Mouse (Mus musculus) R1 (cell line): ENCODE results near the gene Iqcj.
"Not testable (repeated sequence)": the region's sequence is repeated elsewhere in the genome, so short reads cannot be mapped to it uniquely, and the experiment has no call there.

ENCODE experiments used
- DNase-seq: peaks from one replicate; pipeline ENCODE4 v3.0.0-alpha.2; 2018; ENCODE audit warnings: low read depth, low spot score

The Iqcj gene

DNA sequence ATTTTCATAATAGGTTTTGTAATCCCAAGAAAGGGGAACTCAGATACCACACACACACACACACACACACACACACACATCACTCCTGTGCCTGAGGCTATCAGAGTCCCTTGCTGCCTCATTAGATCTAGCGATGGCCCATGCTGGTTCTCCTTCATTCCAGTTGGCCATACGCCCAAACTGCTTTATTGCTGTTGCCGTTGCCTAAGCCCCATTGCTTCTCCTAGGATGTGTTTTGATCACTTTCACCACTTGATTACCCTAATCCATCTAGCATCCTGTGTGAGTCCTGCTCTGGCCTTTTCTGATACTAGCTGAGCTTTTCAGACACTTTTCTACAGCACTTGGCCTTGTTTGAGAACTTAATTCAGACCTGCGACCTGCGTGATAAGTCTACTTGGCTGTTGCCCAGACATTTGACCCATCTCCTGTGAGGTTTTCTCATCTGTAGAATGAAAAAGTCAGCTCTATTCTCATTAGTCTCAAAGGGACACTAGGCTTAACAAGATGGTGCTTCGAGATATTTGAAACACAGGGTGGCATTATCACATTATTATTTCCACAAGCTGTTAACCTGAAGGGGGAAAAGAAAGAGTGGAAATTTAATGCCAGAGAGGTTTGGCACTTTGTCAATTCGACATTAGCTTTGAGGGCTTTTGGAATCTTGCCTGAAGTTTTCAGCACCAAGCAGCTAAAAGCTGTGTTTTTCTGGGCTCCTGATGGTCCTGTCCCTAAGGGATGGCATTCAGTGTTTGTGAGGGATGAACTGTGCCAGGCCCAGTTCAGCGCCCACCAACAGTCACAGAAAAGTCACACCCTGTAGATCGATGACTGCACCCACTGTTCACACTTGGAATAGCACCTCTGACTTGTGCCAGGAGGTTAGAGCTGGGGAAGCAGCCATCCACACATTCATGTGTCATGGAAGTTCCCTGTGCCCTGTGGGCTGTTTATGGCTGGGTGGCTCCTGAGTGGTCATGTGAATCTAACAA is 179.7 kb downstream of the Iqcj start:
- DNase-seq: no peak

DNA sequence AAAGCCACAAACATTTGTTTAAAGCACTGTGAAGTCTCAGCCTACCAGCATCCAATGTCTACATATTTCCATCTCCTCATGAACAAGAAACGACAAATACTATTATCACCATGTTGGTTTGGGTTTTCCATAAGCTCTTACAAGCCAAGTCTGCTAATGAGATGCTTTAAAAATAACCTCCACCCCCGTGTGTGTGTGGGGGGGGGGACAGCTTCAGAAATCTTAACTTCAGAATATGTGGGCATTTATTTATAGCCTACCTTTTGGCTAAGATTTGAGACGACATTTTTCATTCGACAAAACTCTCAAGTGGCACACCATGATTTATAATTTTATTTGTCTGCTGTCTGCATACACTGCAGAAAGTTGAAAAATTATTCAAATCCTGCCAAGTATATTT is 185.4 kb downstream of the Iqcj start:
- DNase-seq: no peak

DNA sequence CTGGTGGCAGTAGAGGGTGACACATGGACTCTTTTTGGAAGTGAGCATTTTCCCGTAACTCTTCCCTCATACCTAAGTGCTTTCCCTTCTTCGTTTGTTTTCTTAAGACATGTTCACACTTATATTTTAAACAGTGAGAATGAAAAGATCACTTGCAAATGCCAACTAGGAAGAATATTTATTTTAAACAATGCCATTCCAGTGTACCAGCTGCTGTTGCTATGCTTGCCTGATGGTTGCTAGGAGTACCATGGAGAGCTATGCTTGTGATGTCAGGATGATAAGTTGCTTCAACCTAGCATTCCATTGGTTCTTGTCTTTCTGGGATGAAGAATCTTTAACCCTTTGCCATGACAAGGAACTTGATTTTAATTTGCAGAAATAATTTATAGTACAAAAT is 193.0 kb downstream of the Iqcj start:
- DNase-seq: no peak

DNA sequence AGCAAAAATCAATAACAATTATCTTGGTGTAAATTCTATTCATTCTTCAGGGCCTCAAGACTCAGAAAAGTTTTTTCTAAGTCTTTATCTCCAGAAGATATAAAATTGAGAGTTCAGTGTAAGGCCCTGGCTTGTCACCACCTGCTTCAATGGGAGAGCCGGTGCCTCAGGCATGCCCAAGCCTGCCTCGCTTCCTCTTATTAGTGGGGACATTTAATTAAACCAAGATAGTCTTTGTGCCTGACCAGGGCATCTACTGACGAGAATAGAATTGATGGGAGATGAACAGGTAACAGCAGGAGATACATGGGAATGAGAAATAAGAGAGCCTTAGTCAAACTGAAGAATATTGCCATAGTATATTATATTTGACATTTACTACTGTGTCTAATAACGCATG is 200.1 kb downstream of the Iqcj start:
- DNase-seq: no peak

DNA sequence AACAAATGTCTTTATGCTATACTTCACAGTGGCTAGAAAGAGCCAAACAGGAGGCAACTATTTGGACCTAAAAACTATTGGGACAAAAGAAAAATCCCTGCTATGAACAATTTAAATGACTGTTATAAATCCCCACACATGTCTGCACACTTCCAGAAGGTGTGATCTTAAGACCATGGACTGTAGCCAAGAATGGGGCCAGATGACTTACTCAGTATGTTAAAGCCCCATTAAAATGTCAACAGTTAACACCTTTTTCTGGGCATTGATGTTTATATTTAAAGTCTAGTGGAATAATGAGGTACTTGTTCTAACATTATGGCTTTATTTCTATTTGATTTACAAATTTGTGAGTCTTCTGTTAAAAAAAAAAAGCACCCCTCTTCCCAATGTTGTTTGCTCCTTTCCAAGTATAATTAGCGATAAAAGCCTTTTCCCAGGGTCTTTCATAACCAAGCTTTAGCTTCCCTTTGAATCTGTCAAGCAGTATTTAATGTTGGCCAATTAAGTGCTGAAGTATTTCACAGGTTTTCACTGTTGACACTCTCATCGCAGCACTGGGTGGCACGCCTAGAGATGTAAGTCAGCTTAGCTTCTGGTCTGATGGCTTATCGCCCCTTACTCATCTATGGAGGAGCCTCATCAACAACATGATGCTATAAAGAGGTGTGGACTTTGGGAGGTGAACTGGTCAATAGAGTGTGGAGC is 204.9 kb downstream of the Iqcj start:
- DNase-seq: no peak

DNA sequence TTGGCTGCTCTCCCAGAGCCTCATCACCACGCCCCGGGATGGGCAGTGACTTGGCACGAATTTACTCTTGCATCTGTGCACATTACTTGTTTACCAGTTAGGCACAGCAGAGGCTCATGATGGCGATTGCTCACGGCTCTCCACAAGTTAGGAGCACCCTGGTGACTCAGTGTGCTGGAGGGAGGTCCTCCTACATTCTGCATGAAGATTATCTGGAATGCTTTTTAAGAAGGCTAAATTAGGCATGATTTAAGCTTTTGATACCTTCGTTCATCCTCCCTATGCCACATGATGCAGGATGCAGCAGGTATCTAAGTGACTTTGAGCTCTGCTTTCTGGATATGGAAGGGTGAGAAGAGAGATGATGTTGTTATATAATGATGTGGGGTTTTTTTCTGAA is 207.5 kb downstream of the Iqcj start:
- not testable (repeated sequence) for DNase-seq

DNA sequence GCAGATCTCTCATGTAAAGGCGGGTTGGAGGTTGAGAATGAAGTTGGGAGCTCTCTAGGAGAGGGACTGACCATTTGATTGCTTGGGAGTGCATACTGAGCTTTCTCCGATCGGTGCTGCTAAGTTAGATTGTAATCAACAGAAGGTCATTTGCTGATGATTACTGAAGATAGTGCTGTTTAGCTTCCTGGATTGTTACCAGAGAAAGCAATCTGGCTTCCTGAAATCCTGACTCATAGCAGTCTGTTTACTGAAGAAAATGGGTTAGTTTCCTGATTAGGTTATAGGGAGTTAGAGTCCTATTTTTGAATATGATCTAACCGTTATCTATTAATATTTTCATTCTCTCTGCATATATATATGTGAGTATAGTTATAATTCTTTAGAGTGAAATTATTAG is 209.3 kb downstream of the Iqcj start:
- DNase-seq: no peak

DNA sequence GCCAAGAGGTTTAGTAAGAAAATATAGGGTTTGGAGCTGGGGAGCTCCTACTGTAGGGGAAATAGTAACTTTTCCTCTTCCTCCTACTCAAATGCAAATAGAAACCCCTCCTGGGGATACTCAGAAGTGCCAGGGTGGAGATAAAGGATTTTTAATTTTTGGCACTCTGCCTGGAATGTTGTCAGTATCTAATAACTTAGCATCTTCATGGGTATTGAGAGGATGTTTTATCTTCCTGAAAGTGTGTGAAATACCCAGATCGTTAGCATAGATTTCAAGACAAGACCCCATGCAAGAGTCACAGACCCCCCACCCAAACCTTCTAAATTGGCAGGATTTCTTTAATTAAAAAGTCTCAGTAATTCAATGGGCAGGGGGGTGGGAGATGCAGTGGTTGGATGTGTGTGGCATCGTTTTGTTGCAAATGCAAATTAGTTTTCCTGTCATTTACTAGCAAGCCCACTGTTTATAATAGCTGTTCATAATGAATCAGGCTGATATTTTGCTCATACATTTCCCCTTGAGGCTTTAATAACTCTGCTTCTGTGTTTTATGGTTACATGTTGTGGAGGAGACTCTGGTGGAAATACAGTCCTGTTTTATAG is 213.2 kb downstream of the Iqcj start:
- DNase-seq: no peak
